In genomic region chr5:148741267-148742004, GRCm38 (mm10) we compare ENCODE assay signal across 11 mouse cellular contexts.
DNase-seq lines count a peak whose midpoint lies in the region; ATAC-seq and TF ChIP-seq lines count a peak whose summit lies in the region.
"Had no signal": no experiment of that assay in that cellular context is flagged by ENCODE, and none has a peak within 500 bp of the region (broad histone marks: within the 10 kb centered on the region; RNA-seq: fewer than 3 reads in every experiment).

No protein-coding gene starts in this region.

- peak overlapping the region; percentile 11; the same call in 1 of the 2 replicates for H3K27ac ChIP-seq in kidney, postnatal 0 days

- intact Hi-C loops in gastrocnemius, postnatal 36 days (cut with DNase I): no loop called here

- H3K27me3 ChIP-seq in kidney, postnatal 0 days (ENCODE audit: insufficient read depth, low read length): no peaks in the 10 kb centered on the region
- no peaks in the 10 kb centered on the region for H3K27me3 ChIP-seq in splenic B cell, adult 2 months (ENCODE audit: control insufficient read depth, insufficient read depth, low read length, poor library complexity, severe bottlenecking)

- H3K9ac ChIP-seq in kidney, postnatal 0 days (ENCODE audit: low read depth, low read length): no peak overlapping the region

- no peak overlapping the region for H3K4me3 ChIP-seq in kidney, postnatal 0 days (replicated peaks; ENCODE audit: low read depth, low read length)
- H3K4me3 ChIP-seq: myocyte had no signal

- no peak for DNase-seq in kidney, postnatal 0 days (ENCODE audit: low spot score)
- DNase-seq in kidney, postnatal 10 days: no peak
- peak; percentile 44 to 58 for DNase-seq in lung, adult 18-20 months
- DNase-seq in splenic B cell, adult 2 months (ENCODE audit: low read depth, low spot score): peak; percentile 40
- no peak for DNase-seq in B cell, adult 2 months
- no peak for DNase-seq in gastrocnemius, postnatal 36 days
- DNase-seq in ovary, postnatal 36 days (ENCODE audit: low spot score): no peak
- DNase-seq: cerebellum, adult 18-20 months; left cerebral cortex, postnatal 4 days had no signal

- no peak for TF ChIP-seq CTCF in kidney, postnatal 0 days (IDR thresholded peaks at IDR 0.05; ENCODE audit: low read depth)

- no peaks in the 10 kb centered on the region for H3K9me3 ChIP-seq in kidney, postnatal 0 days (replicated peaks; ENCODE audit: low read length)

- no peaks in the 10 kb centered on the region for H3K36me3 ChIP-seq in kidney, postnatal 0 days (ENCODE audit: insufficient read depth, low read length)
- no peaks in the 10 kb centered on the region for H3K36me3 ChIP-seq in splenic B cell, adult 2 months (ENCODE audit: control insufficient read depth, insufficient read depth, low read length, poor library complexity, severe bottlenecking)

- WGBS in kidney, postnatal 0 days: 85% methylated on average over 19 of the region's 19 CpGs

- ATAC-seq in kidney, postnatal 0 days (replicated peaks; ENCODE audit: low FRiP score, low read depth): no peak
- peak; percentile 32 for ATAC-seq in activated CD4-positive, CD25-positive, alpha-beta regulatory T cell, adult 4 months

- no peak overlapping the region for H3K4me2 ChIP-seq in kidney, postnatal 0 days (ENCODE audit: low read length)

- H3K4me1 ChIP-seq in kidney, postnatal 0 days (replicated peaks; ENCODE audit: insufficient read depth, low read length): no peaks in the 10 kb centered on the region; the same call in 1 of the 2 replicates

Comparison
In these comparisons a context has a peak if more than half of its experiments do, and no peak if none do; other contexts are left out.
1. DNase-seq: peak in lung, adult 18-20 months (2 of 2) and splenic B cell, adult 2 months (single experiment); none in kidney, postnatal 0 days (single experiment), kidney, postnatal 10 days (single experiment), B cell, adult 2 months (0 of 2), gastrocnemius, postnatal 36 days (0 of 2) and ovary, postnatal 36 days (single experiment).